Mouse (Mus musculus): ENCODE data around the gene Sipa1l1. TPM values are rescaled to one million over a fixed set of nuclear protein-coding genes. Genes with fewer than 3 reads are reported as not detected.

The Sipa1l1 gene
- total and polyA plus RNA-seq, 3 experiments = 13.6 to 36.7 (median 23.6) TPM

DNA sequence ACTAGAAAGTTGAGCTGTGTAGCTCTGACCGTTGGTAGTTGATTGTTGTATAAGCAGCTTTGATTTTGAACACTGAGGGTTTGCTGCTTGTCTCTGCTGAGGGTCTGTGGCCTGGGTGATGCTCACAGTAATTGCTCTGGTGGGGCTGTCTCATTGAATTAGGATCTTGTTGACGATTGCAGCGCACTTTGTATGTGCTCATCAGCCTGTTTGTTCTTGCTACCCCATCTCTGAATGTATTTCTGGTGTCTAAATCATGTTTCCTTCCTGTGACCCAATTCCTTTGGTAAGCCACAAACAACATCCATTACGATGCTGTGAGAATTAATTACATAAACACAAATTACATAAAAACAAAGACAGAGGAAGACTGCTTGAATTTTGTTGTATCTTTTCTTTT, 39.5 kb downstream of the Sipa1l1 start:
- dilution Hi-C loops (cut with MboI; ENCODE audit: extremely low pct_ligation_motif_present, extremely low pct_unique_long_range_greater_than_20kb, low sequenced_read_pairs) (no loop called here), in situ Hi-C loops (cut with MboI; ENCODE audit: low pct_ligation_motif_present, low pct_unique_long_range_greater_than_20kb, low sequenced_read_pairs) (no loop called here)
- H3K36me3 ChIP-seq (replicated peaks in 1 of 2; ENCODE audit: control insufficient read depth in 1 of 2, insufficient read depth in 1 of 2, low read length in 1 of 2) = peaks cover 0 to 15% of the 10 kb centered on the region in 2 experiments
- no peaks in the 10 kb centered on the region for H3K9me3 ChIP-seq (replicated peaks; ENCODE audit: low read length)
- H3K79me2 ChIP-seq (replicated peaks; ENCODE audit: control insufficient read depth, extremely low read depth, insufficient read depth, poor library complexity, severe bottlenecking) = no peaks in the 10 kb centered on the region
- no peak overlapping the region for H3K4me3 ChIP-seq (replicated peaks in 1 of 3; ENCODE audit: low read depth in 2 of 3, low read length in 2 of 3, poor library complexity in 1 of 3)
- TF ChIP-seq SIN3A (IDR thresholded peaks at IDR 0.05; ENCODE audit: low read length) = no peak
- no peak for TF ChIP-seq POLR2AphosphoS2 (IDR thresholded peaks at IDR 0.05; ENCODE audit: low read depth, low read length)
- TF ChIP-seq BHLHE40 (IDR thresholded peaks at IDR 0.05; ENCODE audit: low read depth, low read length) = no peak
- no peak for TF ChIP-seq MAFK (IDR thresholded peaks at IDR 0.05; ENCODE audit: insufficient replicate concordance, low read length)
- TF ChIP-seq ZC3H11A (IDR thresholded peaks at IDR 0.05; ENCODE audit: low read depth, low read length) = no peak
- no peak for TF ChIP-seq USF2 (conservative IDR thresholded peaks at IDR 0.05; ENCODE audit: low read depth, low read length)
- TF ChIP-seq KAT2A (IDR thresholded peaks at IDR 0.05; ENCODE audit: insufficient replicate concordance, low read length) = no peak
- no peak for TF ChIP-seq RAD21 (IDR thresholded peaks at IDR 0.05; ENCODE audit: low read depth, low read length)
- TF ChIP-seq CHD1 (IDR thresholded peaks at IDR 0.05; ENCODE audit: low read depth, low read length) = no peak
- TF ChIP-seq E2F4 (IDR thresholded peaks at IDR 0.05; ENCODE audit: insufficient replicate concordance, low read depth, low read length) = no peak
- no peak for TF ChIP-seq JUN (IDR thresholded peaks at IDR 0.05; ENCODE audit: insufficient read depth, low read depth, low read length)
- TF ChIP-seq RCOR1 (conservative IDR thresholded peaks at IDR 0.05; ENCODE audit: low read depth, low read length) = no peak
- no peak for TF ChIP-seq TBP (conservative IDR thresholded peaks at IDR 0.05; ENCODE audit: low read depth, low read length)
- no peak for TF ChIP-seq GABPA (IDR thresholded peaks at IDR 0.05; ENCODE audit: insufficient replicate concordance, low read depth, low read length)
- no peak overlapping the region for H3K4me2 ChIP-seq (ENCODE audit: insufficient read depth, low read depth, poor library complexity, severe bottlenecking)
- H3K27me3 ChIP-seq (replicated peaks) = no peaks in the 10 kb centered on the region
- no peak for DNase-seq (ENCODE audit: extremely low read depth)
- no peak overlapping the region for H3K9ac ChIP-seq (ENCODE audit: insufficient read depth, low read depth)
- H3K4me1 ChIP-seq (ENCODE audit: control insufficient read depth in 1 of 2, insufficient read depth in 2 of 2) = no peaks in the 10 kb centered on the region
- H3K27ac ChIP-seq (ENCODE audit: insufficient read depth, low read depth) = no peak overlapping the region

DNA sequence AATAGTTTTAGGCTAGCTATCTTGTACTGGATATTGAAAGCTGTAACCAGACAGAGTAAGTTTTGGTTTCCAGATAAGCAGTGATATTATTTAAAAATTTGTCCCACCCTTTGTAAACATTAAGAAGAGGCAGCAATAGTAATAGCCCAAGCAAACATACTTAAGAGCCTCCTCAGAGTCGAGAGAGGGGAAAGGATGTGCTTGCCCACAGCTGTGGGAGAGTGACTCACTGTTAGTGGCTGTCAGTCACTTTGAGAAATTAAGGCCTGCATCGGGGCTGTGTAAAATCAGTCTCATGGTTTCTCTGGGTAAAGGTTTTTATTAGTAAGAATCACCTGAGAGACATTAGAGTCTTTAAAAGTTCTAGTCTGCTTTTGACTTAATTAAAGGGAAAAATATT, 40.6 kb downstream of the Sipa1l1 start:
- H3K4me3 ChIP-seq (replicated peaks in 1 of 3; ENCODE audit: low read depth in 2 of 3, low read length in 2 of 3, poor library complexity in 1 of 3) = no peak overlapping the region
- in situ Hi-C loops (cut with MboI; ENCODE audit: low pct_ligation_motif_present, low pct_unique_long_range_greater_than_20kb, low sequenced_read_pairs) (no loop called here), dilution Hi-C loops (cut with MboI; ENCODE audit: extremely low pct_ligation_motif_present, extremely low pct_unique_long_range_greater_than_20kb, low sequenced_read_pairs) (no loop called here)
- H3K36me3 ChIP-seq (replicated peaks in 1 of 2; ENCODE audit: control insufficient read depth in 1 of 2, insufficient read depth in 1 of 2, low read length in 1 of 2) = peaks cover 0 to 22% of the 10 kb centered on the region in 2 experiments
- H3K4me1 ChIP-seq (ENCODE audit: control insufficient read depth in 1 of 2, insufficient read depth in 2 of 2) = no peaks in the 10 kb centered on the region
- no peak overlapping the region for H3K27ac ChIP-seq (ENCODE audit: insufficient read depth, low read depth)
- H3K4me2 ChIP-seq (ENCODE audit: insufficient read depth, low read depth, poor library complexity, severe bottlenecking) = no peak overlapping the region
- TF ChIP-seq MYC (IDR thresholded peaks at IDR 0.05; ENCODE audit: low read depth, low read length) = no peak
- no peak for TF ChIP-seq RCOR1 (conservative IDR thresholded peaks at IDR 0.05; ENCODE audit: low read depth, low read length)
- no peak for TF ChIP-seq USF2 (conservative IDR thresholded peaks at IDR 0.05; ENCODE audit: low read depth, low read length)
- no peak for TF ChIP-seq EP300 (IDR thresholded peaks at IDR 0.05; ENCODE audit: low read length)
- no peak for TF ChIP-seq ZKSCAN1 (IDR thresholded peaks at IDR 0.05; ENCODE audit: borderline replicate concordance, low read depth, low read length)
- no peak for TF ChIP-seq MAZ (IDR thresholded peaks at IDR 0.05; ENCODE audit: low read depth, low read length)
- TF ChIP-seq PAX5 (IDR thresholded peaks at IDR 0.05; ENCODE audit: low read length) = no peak
- no peak for TF ChIP-seq ZMIZ1 (IDR thresholded peaks at IDR 0.05; ENCODE audit: low read depth, low read length)
- TF ChIP-seq CTCF (conservative IDR thresholded peaks at IDR 0.05 in 1 of 2, IDR thresholded peaks at IDR 0.05 in 1 of 2; ENCODE audit: low read depth in 2 of 2, low read length in 2 of 2) = no peak
- TF ChIP-seq JUND (conservative IDR thresholded peaks at IDR 0.05; ENCODE audit: low read depth, low read length) = no peak
- TF ChIP-seq USF1 (IDR thresholded peaks at IDR 0.05; ENCODE audit: low read depth, low read length) = no peak
- TF ChIP-seq SIN3A (IDR thresholded peaks at IDR 0.05; ENCODE audit: low read length) = no peak
- TF ChIP-seq MEF2A (IDR thresholded peaks at IDR 0.05; ENCODE audit: borderline replicate concordance, low read depth, low read length) = no peak
- no peak for TF ChIP-seq ZC3H11A (IDR thresholded peaks at IDR 0.05; ENCODE audit: low read depth, low read length)
- no peak for TF ChIP-seq BHLHE40 (IDR thresholded peaks at IDR 0.05; ENCODE audit: low read depth, low read length)
- H3K9me3 ChIP-seq (replicated peaks; ENCODE audit: low read length) = peaks cover 3% of the 10 kb centered on the region
- no peak for DNase-seq (ENCODE audit: extremely low read depth)
- H3K9ac ChIP-seq (ENCODE audit: insufficient read depth, low read depth) = no peak overlapping the region
- no peaks in the 10 kb centered on the region for H3K27me3 ChIP-seq (replicated peaks)
- H3K79me2 ChIP-seq (replicated peaks; ENCODE audit: control insufficient read depth, extremely low read depth, insufficient read depth, poor library complexity, severe bottlenecking) = no peaks in the 10 kb centered on the region
